Mouse (Mus musculus) layer of hippocampus, adult 2 months (tissue): ENCODE data around the gene Cd36. TPM values are rescaled to one million over a fixed set of nuclear protein-coding genes. Genes with fewer than 3 reads are reported as not detected.
"Not testable (repeated sequence)": the region's sequence is repeated elsewhere in the genome, so short reads cannot be mapped to it uniquely, and the experiment has no call there.

Experiments
- DNase-seq, 2 experiments: peaks; one replicate each; pipeline ENCODE4 v3.0.0; 2022; ENCODE audit warnings: low spot score in 2 of 2
- H3K27ac ChIP-seq: fragments of 200-600 bp; 2 replicates; pipeline ENCODE4 v1.8.1; 2022
- H3K4me3 ChIP-seq: fragments of 200-600 bp; 2 replicates; pipeline ENCODE4 v1.8.1; 2022; ENCODE audit warnings: mild to moderate bottlenecking
- CTCF ChIP-seq: fragments of 200-600 bp; conservative IDR thresholded peaks from 2 replicates; pipeline ENCODE4 v1.8.1; 2022; ENCODE audit warnings: antibody characterized with exemption, mild to moderate bottlenecking, moderate library complexity
- long read RNA-seq, 2 experiments: library from polyadenylated mRNA; stranded (forward); transcript quantifications; one replicate each; pipeline ENCODE4 v2.0.0; 2021; ENCODE audit warnings: borderline mapping rate in 2 of 2
- total RNA-seq, 2 experiments: library from RNA; stranded (reverse); gene quantifications; 2 replicates each; pipeline ENCODE4 v1.2.3; 2021

Gene Cd36
- total RNA-seq: 1 to 10 TPM; 1.5 to 3.3 TPM
- long read RNA-seq, experiment 1, partial matches to known transcripts: 0 of 2 reads
- long read RNA-seq, experiment 1, other reads (novel, unspliced or antisense): 2 of 2 reads
- long read RNA-seq, experiment 2, partial matches to known transcripts: 0 of 2 reads
- long read RNA-seq, experiment 2, other reads (novel, unspliced or antisense): 1 of 2 reads

- H3K4me3 ChIP-seq: no peak within 1 kb of the TSS
- no peak for TF ChIP-seq CTCF
- DNase-seq: no peak
- H3K27ac ChIP-seq: no peak within 1 kb of the TSS
These were observed at the start of gene Cd36 for GRCm38 (mm10) chr5:17888598-17888997. Gene Cd36, minus strand, starts transcription at chr5:17888801.

DNA sequence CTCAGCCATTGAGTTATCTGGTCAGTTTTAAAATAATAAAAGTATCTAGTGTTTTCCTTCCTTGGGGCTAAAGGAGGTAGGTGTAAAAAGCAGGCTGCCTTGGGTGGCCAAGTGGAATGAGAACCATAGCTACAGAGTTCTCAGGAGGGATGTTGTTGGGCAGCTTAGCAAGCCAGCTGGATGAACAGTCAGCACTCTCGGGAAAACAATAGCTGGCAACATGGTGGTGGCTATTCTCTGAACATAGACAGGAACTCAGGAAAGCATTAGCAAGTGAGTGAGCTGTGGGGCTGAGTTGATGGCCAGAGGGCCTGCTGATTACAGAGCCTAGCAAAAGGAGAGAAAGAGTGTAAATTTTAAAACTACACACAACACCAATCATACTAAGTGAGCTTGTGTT lies 45.9 kb upstream of the Cd36 start:
- no peak for TF ChIP-seq CTCF
- H3K27ac ChIP-seq: no peak overlapping the region
- no peak overlapping the region for H3K4me3 ChIP-seq
- DNase-seq: no peak

GRCm38 (mm10) chr5:17931588-17931987 lies 43.0 kb upstream of the Cd36 start:
- H3K27ac ChIP-seq, H3K4me3 ChIP-seq, DNase-seq: not testable (repeated sequence)

- DNase-seq: no peak
- no peak for TF ChIP-seq CTCF
- no peak overlapping the region for H3K27ac ChIP-seq
These were observed 40.5 kb upstream of the Cd36 start for GRCm38 (mm10) chr5:17929006-17929567.

DNA sequence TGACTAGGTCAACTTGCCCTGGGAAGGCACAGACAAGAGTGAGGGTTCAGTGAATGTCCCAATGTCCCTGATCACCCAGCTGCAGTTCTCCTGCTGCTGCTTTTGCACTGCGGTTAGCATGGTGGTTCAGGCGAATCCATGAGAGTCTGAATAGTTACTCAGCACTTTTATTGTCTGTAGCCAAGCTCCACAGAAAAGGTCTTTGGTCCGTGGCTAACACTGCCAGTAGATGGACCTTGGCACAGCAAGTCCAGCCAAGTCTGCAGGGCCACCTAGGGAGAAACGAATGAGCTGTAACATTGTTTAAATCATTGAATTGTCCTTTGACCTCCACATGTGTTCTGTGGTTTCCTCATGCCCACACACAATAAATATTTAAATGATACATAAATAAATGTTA lies 39.9 kb upstream of the Cd36 start:
- Histone ChIP-seq H3K4me3 (no peak overlapping the region), H3K27ac (no peak overlapping the region)
- no peak for DNase-seq
- TF ChIP-seq CTCF: no peak

More at GRCm38 (mm10) chr5:17929006-17929567, 40.5 kb upstream of the Cd36 start:
- H3K4me3 ChIP-seq: no peak overlapping the region

DNA sequence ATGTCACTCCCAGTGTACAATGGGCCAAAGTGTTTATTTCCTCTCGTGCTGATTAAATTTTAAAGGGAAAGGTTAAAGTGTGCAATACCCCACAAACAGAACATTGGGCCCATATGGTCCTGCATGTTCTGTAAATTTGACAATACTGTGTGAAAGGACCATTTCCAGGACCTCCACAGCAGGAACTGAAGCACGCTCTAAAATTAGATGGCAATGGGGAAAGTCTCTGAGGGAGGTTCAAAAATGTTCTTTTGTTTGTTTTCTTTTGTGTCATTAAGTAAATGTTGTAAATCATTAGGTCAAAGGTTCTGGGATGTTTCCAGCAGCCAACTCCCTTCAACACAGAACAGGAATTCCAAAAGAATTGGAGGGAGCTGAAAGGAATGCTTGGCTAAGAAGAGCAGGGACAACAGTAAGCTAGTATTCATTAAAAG lies 35.5 kb upstream of the Cd36 start:
- no peak overlapping the region for H3K4me3 ChIP-seq
- no peak for DNase-seq
- H3K27ac ChIP-seq: no peak overlapping the region
- TF ChIP-seq CTCF: no peak

- Histone ChIP-seq H3K27ac (no peak overlapping the region), H3K4me3 (no peak overlapping the region)
- no peak for DNase-seq
- no peak for TF ChIP-seq CTCF
These were observed 35.0 kb upstream of the Cd36 start for GRCm38 (mm10) chr5:17923648-17924047.

GRCm38 (mm10) chr5:17918966-17919365 lies 30.4 kb upstream of the Cd36 start:
- Histone ChIP-seq H3K4me3 (no peak overlapping the region), H3K27ac (no peak overlapping the region)
- DNase-seq: no peak
- TF ChIP-seq CTCF: no peak

DNA sequence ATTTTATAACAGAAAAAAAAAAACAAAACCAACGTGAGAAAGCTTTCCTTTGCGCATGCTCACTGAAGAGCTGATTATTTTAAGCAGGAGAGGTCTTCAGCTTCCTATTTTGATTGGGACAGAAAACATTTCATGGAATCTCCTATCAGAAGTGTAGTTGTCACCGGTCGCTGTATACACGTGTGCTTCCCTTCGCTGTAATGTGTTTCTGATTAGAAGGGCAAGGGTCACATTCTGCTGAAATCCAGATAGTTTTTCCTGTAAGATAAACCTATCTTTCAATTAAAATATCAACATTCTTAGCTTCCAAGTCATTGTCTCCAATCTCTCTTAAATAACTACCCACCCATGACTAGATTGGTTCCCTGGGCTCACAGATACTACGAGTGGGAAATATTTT lies 16.2 kb upstream of the Cd36 start:
- no peak for DNase-seq
- no peak overlapping the region for H3K4me3 ChIP-seq
- no peak overlapping the region for H3K27ac ChIP-seq
- no peak for TF ChIP-seq CTCF

GRCm38 (mm10) chr5:17898948-17899347 lies 10.3 kb upstream of the Cd36 start:
- DNase-seq: no peak
- TF ChIP-seq CTCF: no peak
- Histone ChIP-seq H3K27ac (no peak overlapping the region), H3K4me3 (no peak overlapping the region)

DNA sequence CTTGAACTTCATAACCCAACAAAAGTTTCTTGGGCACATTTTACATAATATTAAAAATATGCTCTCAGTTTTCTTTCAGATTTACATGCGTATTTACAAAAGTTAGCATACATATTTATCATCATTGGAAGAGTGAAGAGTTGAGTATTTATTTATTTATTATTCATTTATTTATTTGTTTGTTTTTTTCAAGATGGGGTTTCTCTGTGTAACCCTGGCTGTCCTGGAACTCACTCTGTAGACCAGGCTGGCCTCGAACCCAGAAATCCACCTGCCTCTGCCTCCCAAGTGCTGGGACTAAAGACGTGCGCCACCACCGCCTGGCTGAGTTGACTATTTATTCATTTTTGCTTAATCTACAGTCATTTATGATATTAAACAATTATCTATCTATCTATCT lies 9.0 kb upstream of the Cd36 start:
- DNase-seq, H3K4me3 ChIP-seq, H3K27ac ChIP-seq: not testable (repeated sequence)

DNA sequence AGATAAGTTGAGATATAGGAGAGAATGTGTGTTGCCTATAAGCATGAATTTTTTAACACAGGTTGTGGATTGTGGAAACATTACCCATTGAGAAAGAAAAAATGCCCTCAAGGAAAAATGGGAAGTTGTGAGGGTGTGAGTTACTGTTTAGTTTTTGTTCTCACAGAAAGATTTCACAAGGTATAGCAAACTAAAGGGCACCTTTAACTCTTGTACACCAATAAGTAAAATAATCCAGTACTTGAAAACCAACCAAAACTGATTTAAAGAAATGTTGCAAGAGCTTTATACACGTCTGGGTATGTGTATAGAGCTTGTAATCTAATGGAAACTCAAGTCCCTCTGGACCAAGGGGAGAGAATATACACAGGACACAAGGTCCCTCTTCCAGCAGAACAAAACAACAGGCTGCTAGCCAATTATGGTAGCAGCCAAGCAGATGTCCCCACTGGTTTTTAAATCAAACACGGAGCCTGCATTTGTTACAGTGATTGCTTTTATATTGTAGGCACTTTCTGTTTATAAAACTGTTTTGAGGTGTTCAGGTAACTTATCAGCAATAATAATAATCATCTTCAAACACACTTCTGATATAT lies 5.1 kb upstream of the Cd36 start:
- DNase-seq: no peak
- Histone ChIP-seq H3K4me3 (no peak overlapping the region), H3K27ac (no peak overlapping the region)
- TF ChIP-seq CTCF: no peak

DNA sequence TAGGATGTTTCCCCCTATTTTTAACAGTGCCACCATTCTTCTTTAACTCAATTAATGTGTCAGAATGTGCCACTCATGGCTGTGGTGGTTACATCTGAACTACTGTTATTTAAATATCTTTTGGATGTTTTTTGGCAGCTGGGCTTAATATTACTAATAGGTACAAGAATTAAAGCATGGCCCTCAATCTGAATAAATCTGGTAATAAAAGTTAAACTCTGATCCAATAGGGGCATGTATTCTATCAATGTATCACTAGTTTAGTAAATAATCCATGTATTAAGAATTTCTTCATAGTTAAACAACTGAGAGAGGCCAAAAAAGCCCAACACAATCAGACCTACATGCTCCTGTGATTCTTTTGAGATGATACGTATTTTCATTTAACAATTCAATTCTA lies 690 bp upstream of the Cd36 start:
- DNase-seq: no peak
- H3K27ac ChIP-seq: no peak overlapping the region
- TF ChIP-seq CTCF: no peak
- no peak overlapping the region for H3K4me3 ChIP-seq

GRCm38 (mm10) chr5:17886377-17886776 lies 2.2 kb downstream of the Cd36 start:
- no peak overlapping the region for H3K4me3 ChIP-seq
- DNase-seq: no peak
- no peak overlapping the region for H3K27ac ChIP-seq

More at GRCm38 (mm10) chr5:17886377-17886776, 2.2 kb downstream of the Cd36 start:
- no peak for TF ChIP-seq CTCF
